Mouse (Mus musculus) small intestine, adult 2 months (tissue): ENCODE data around the gene Pard3.

Experiments
- CTCF ChIP-seq: fragments of 200-500 bp; IDR thresholded peaks from 2 replicates; pipeline ENCODE4 v1.5.1; 2012; ENCODE audit warnings: low read depth, mild to moderate bottlenecking, control low read depth, inconsistent platforms, low read length, moderate library complexity, mixed read lengths; ENCODE audit not compliant: insufficient replicate concordance, insufficient read length; ENCODE audit errors: extremely low read depth
- POLR2A ChIP-seq: fragments of 200-500 bp; IDR thresholded peaks from 2 replicates; pipeline ENCODE4 v1.6.1; 2012; ENCODE audit warnings: low read depth, mild to moderate bottlenecking, control low read depth, inconsistent platforms, low read length, moderate library complexity

- TF ChIP-seq CTCF (no peak), POLR2A (no peak)
These were observed 165.9 kb downstream of the Pard3 start for GRCm38 (mm10) chr8:127229325-127230232.
